Mouse (Mus musculus): ENCODE data around the gene Chst10.
A peak's percentile ranks its signal among the peaks of the same experiment; 100 is the strongest.

- no peak for TF ChIP-seq CTCF (conservative IDR thresholded peaks at IDR 0.05; ENCODE audit: low read length)
- peak; percentile 91 for TF ChIP-seq NANOG (IDR thresholded peaks at IDR 0.05; ENCODE audit: borderline replicate concordance, low read length)
- no peak for TF ChIP-seq POU5F1 (IDR thresholded peaks at IDR 0.05; ENCODE audit: borderline replicate concordance, low read length)
Observed at GRCm38 (mm10) chr1:38903985-38904384, 6.0 kb upstream of the Chst10 start.

Data from E14TG2a.4 (cell line).